Mouse (Mus musculus): ENCODE data around the gene Mab21l3. TPM values are rescaled to one million over a fixed set of nuclear protein-coding genes. Genes with fewer than 3 reads are reported as not detected.

The Mab21l3 gene
- total RNA-seq, 1 experiment: 1.9 TPM

- Histone ChIP-seq H3K4me1 (ENCODE audit: control insufficient read depth in 2 of 2, insufficient read depth in 2 of 2, low read length in 2 of 2, poor library complexity in 1 of 2) (peaks cover 5 to 18% of the 10 kb centered on the region in 2 experiments; a peak in 2 of 4 replicates), H3K27ac (ENCODE audit: insufficient read depth, low read depth, low read length, poor library complexity, severe bottlenecking) (no peak overlapping the region), H3K9me3 (ENCODE audit: control insufficient read depth, insufficient read depth, low read depth, low read length) (no peaks in the 10 kb centered on the region), H3K4me3 (ENCODE audit: insufficient read depth in 1 of 2, low read depth in 1 of 2, low read length in 2 of 2, poor library complexity in 1 of 2, severe bottlenecking in 1 of 2) (no peak overlapping the region), H3K9ac (ENCODE audit: insufficient read depth, low read depth, low read length, poor library complexity, severe bottlenecking) (no peak overlapping the region), H3K36me3 (ENCODE audit: control insufficient read depth, insufficient read depth, low read length, poor library complexity, severe bottlenecking) (no peaks in the 10 kb centered on the region)
- no peak for DNase-seq (ENCODE audit: low read depth, low spot score)
- in situ Hi-C loops (cut with MboI; ENCODE audit: low sequenced_read_pairs in 2 of 2, unreplicated experiment in 2 of 2): no loop called here
- TF ChIP-seq MAFK (IDR thresholded peaks at IDR 0.05; ENCODE audit: insufficient read depth, low read depth, low read length) (no peak), ZNF384 (IDR thresholded peaks at IDR 0.05; ENCODE audit: low read depth, low read length) (no peak), ZC3H11A (IDR thresholded peaks at IDR 0.05; ENCODE audit: borderline replicate concordance, low read depth, low read length) (no peak), CHD2 (IDR thresholded peaks at IDR 0.05; ENCODE audit: low read depth, low read length) (no peak), HCFC1 (IDR thresholded peaks at IDR 0.05; ENCODE audit: borderline replicate concordance, insufficient read depth, low read length) (no peak)
These were observed 52.5 kb downstream of the Mab21l3 start for GRCm38 (mm10) chr3:101796212-101796611.

GRCm38 (mm10) chr3:101795387-101796039 is 53.2 kb downstream of the Mab21l3 start:
- H3K4me3 ChIP-seq (ENCODE audit: insufficient read depth in 1 of 2, low read depth in 1 of 2, low read length in 2 of 2, poor library complexity in 1 of 2, severe bottlenecking in 1 of 2): no peak overlapping the region
- H3K9ac ChIP-seq (ENCODE audit: insufficient read depth, low read depth, low read length, poor library complexity, severe bottlenecking): no peak overlapping the region
- no peaks in the 10 kb centered on the region for H3K9me3 ChIP-seq (ENCODE audit: control insufficient read depth, insufficient read depth, low read depth, low read length)
- H3K36me3 ChIP-seq (ENCODE audit: control insufficient read depth, insufficient read depth, low read length, poor library complexity, severe bottlenecking): no peaks in the 10 kb centered on the region
- no peak for DNase-seq (ENCODE audit: low read depth, low spot score)
- H3K27ac ChIP-seq (ENCODE audit: insufficient read depth, low read depth, low read length, poor library complexity, severe bottlenecking): no peak overlapping the region
- TF ChIP-seq MAFK (IDR thresholded peaks at IDR 0.05; ENCODE audit: insufficient read depth, low read depth, low read length): no peak
- no peak for TF ChIP-seq ZNF384 (IDR thresholded peaks at IDR 0.05; ENCODE audit: low read depth, low read length)
- no peak for TF ChIP-seq CHD2 (IDR thresholded peaks at IDR 0.05; ENCODE audit: low read depth, low read length)
- TF ChIP-seq HCFC1 (IDR thresholded peaks at IDR 0.05; ENCODE audit: borderline replicate concordance, insufficient read depth, low read length): no peak
- no peak for TF ChIP-seq ZC3H11A (IDR thresholded peaks at IDR 0.05; ENCODE audit: borderline replicate concordance, low read depth, low read length)
- peaks cover 5 to 17% of the 10 kb centered on the region in 2 experiments; a peak in 2 of 4 replicates for H3K4me1 ChIP-seq (ENCODE audit: control insufficient read depth in 2 of 2, insufficient read depth in 2 of 2, low read length in 2 of 2, poor library complexity in 1 of 2)
- in situ Hi-C loops (cut with MboI; ENCODE audit: low sequenced_read_pairs in 2 of 2, unreplicated experiment in 2 of 2): no loop called here

GRCm38 (mm10) chr3:101794666-101795065 is 54.1 kb downstream of the Mab21l3 start:
- Histone ChIP-seq H3K9me3 (ENCODE audit: control insufficient read depth, insufficient read depth, low read depth, low read length) (no peaks in the 10 kb centered on the region), H3K36me3 (ENCODE audit: control insufficient read depth, insufficient read depth, low read length, poor library complexity, severe bottlenecking) (no peaks in the 10 kb centered on the region), H3K9ac (ENCODE audit: insufficient read depth, low read depth, low read length, poor library complexity, severe bottlenecking) (no peak overlapping the region), H3K4me1 (ENCODE audit: control insufficient read depth in 2 of 2, insufficient read depth in 2 of 2, low read length in 2 of 2, poor library complexity in 1 of 2) (peaks cover 5 to 12% of the 10 kb centered on the region in 2 experiments; a peak in 2 of 4 replicates), H3K27ac (ENCODE audit: insufficient read depth, low read depth, low read length, poor library complexity, severe bottlenecking) (no peak overlapping the region), H3K4me3 (ENCODE audit: insufficient read depth in 1 of 2, low read depth in 1 of 2, low read length in 2 of 2, poor library complexity in 1 of 2, severe bottlenecking in 1 of 2) (no peak overlapping the region)
- TF ChIP-seq HCFC1 (IDR thresholded peaks at IDR 0.05; ENCODE audit: borderline replicate concordance, insufficient read depth, low read length) (no peak), ZC3H11A (IDR thresholded peaks at IDR 0.05; ENCODE audit: borderline replicate concordance, low read depth, low read length) (no peak), MAFK (IDR thresholded peaks at IDR 0.05; ENCODE audit: insufficient read depth, low read depth, low read length) (no peak), CHD2 (IDR thresholded peaks at IDR 0.05; ENCODE audit: low read depth, low read length) (no peak), ZNF384 (IDR thresholded peaks at IDR 0.05; ENCODE audit: low read depth, low read length) (no peak)
- in situ Hi-C loops (cut with MboI; ENCODE audit: low sequenced_read_pairs in 2 of 2, unreplicated experiment in 2 of 2): no loop called here
- DNase-seq (ENCODE audit: low read depth, low spot score): no peak

- Histone ChIP-seq H3K27ac (ENCODE audit: insufficient read depth, low read depth, low read length, poor library complexity, severe bottlenecking) (no peak overlapping the region), H3K9me3 (ENCODE audit: control insufficient read depth, insufficient read depth, low read depth, low read length) (no peaks in the 10 kb centered on the region), H3K36me3 (ENCODE audit: control insufficient read depth, insufficient read depth, low read length, poor library complexity, severe bottlenecking) (no peaks in the 10 kb centered on the region), H3K9ac (ENCODE audit: insufficient read depth, low read depth, low read length, poor library complexity, severe bottlenecking) (no peak overlapping the region), H3K4me1 (ENCODE audit: control insufficient read depth in 2 of 2, insufficient read depth in 2 of 2, low read length in 2 of 2, poor library complexity in 1 of 2) (peaks cover 5 to 11% of the 10 kb centered on the region in 2 experiments; a peak in 2 of 4 replicates), H3K4me3 (ENCODE audit: insufficient read depth in 1 of 2, low read depth in 1 of 2, low read length in 2 of 2, poor library complexity in 1 of 2, severe bottlenecking in 1 of 2) (no peak overlapping the region)
- TF ChIP-seq ZC3H11A (IDR thresholded peaks at IDR 0.05; ENCODE audit: borderline replicate concordance, low read depth, low read length) (no peak), ZNF384 (IDR thresholded peaks at IDR 0.05; ENCODE audit: low read depth, low read length) (no peak), MAFK (IDR thresholded peaks at IDR 0.05; ENCODE audit: insufficient read depth, low read depth, low read length) (no peak), HCFC1 (IDR thresholded peaks at IDR 0.05; ENCODE audit: borderline replicate concordance, insufficient read depth, low read length) (no peak)
- in situ Hi-C loops (cut with MboI; ENCODE audit: low sequenced_read_pairs in 2 of 2, unreplicated experiment in 2 of 2): no loop called here
- DNase-seq (ENCODE audit: low read depth, low spot score): no peak
These were observed 54.7 kb downstream of the Mab21l3 start for GRCm38 (mm10) chr3:101794026-101794425.

All from ES-E14 (cell line).